Mouse (Mus musculus) frontal cortex, adult 2 months (tissue): ENCODE measurements around the gene Fam204a. TPM values are rescaled to one million over a fixed set of nuclear protein-coding genes. Genes with fewer than 3 reads are reported as not detected.

ENCODE experiments used
- DNase-seq, 2 experiments: peaks; one replicate each; pipeline ENCODE4 v3.0.0; 2022; ENCODE audit warnings: low spot score in 1 of 2; ENCODE audit errors: extremely low spot score in 1 of 2
- polyA plus RNA-seq: library from polyadenylated mRNA; depleted of rRNA; stranded (reverse); fragments of >200 nt; gene quantifications from 2 replicates; pipeline ENCODE4 v1.2.3, GENCODE M21; 2012; rRNA removed

Fam204a gene
- polyA plus RNA-seq, 1 experiment: 25.2 TPM

GRCm38 (mm10) chr19:60165417-60165816 lies 61.1 kb downstream of the Fam204a start:
- DNase-seq: no peak

GRCm38 (mm10) chr19:60160611-60161274 lies 65.8 kb downstream of the Fam204a start:
- DNase-seq: peak in 1 of 2 experiments; percentile 19

GRCm38 (mm10) chr19:60159827-60160226 lies 66.7 kb downstream of the Fam204a start:
- no peak for DNase-seq

- no peak for DNase-seq
Observed at GRCm38 (mm10) chr19:60155266-60155665, 71.2 kb downstream of the Fam204a start.

- DNase-seq: no peak
Observed at GRCm38 (mm10) chr19:60153096-60153495, 73.4 kb downstream of the Fam204a start.

- DNase-seq: no peak
Observed at GRCm38 (mm10) chr19:60150056-60150455, 76.4 kb downstream of the Fam204a start.

GRCm38 (mm10) chr19:60149078-60149960 lies 77.2 kb downstream of the Fam204a start:
- no peak for DNase-seq

Other genes with a start within 250 kb of the Fam204a start
- 0.06 TPM in 1 of 2 replicates, not detected in the other for gene Prlhr, start 241.6 kb upstream of the Fam204a start, polyA plus RNA-seq